Mouse (Mus musculus) liver, postnatal 0 days (tissue): ENCODE data around the gene Ercc5. TPM values are rescaled to one million over a fixed set of nuclear protein-coding genes. Genes with fewer than 3 reads are reported as not detected.

Experiments
- ATAC-seq: fragments of 200-750 bp; cut with Nextera tagmentation; 2 replicates; pipeline ENCODE4 v1.8.0; 2017; ENCODE audit warnings: mild to moderate bottlenecking, moderate library complexity
- DNase-seq: peaks from one replicate; pipeline ENCODE4 v3.0.0-alpha.2; 2016
- H3K27ac ChIP-seq: fragments of 300-500 bp; sonication (generic); 2 replicates; pipeline ENCODE4 v1.5.1; 2014; ENCODE audit warnings: antibody characterized with exemption, moderate library complexity, mild to moderate bottlenecking, low read depth
- H3K27me3 ChIP-seq: fragments of 300-500 bp; sonication (generic); 2 replicates; pipeline ENCODE4 v1.6.1; 2014; ENCODE audit warnings: low read length, control low read depth, mixed read lengths; ENCODE audit not compliant: insufficient read depth
- H3K36me3 ChIP-seq: fragments of 300-500 bp; sonication (generic); replicated peaks from 2 replicates; pipeline ENCODE4 v1.6.1; 2014; ENCODE audit warnings: mild to moderate bottlenecking, control low read depth, low read length, moderate library complexity, mixed read lengths; ENCODE audit not compliant: insufficient read depth
- H3K4me1 ChIP-seq: fragments of 300-500 bp; sonication (generic); 2 replicates; pipeline ENCODE4 v1.6.1; 2014; ENCODE audit warnings: antibody characterized with exemption, mild to moderate bottlenecking, control low read depth; ENCODE audit not compliant: insufficient read depth
- H3K4me2 ChIP-seq: fragments of 300-500 bp; sonication (generic); 2 replicates; pipeline ENCODE4 v1.6.1; 2014; ENCODE audit warnings: low read depth, mild to moderate bottlenecking, low read length, moderate library complexity, mixed read lengths
- H3K4me3 ChIP-seq: fragments of 300-500 bp; sonication (generic); 2 replicates; pipeline ENCODE4 v1.5.1; 2014; ENCODE audit warnings: low read depth, low read length
- H3K9ac ChIP-seq: fragments of 300-500 bp; sonication (generic); replicated peaks from 2 replicates; pipeline ENCODE4 v1.6.1; 2014; ENCODE audit warnings: mild to moderate bottlenecking, moderate library complexity
- H3K9me3 ChIP-seq: fragments of 300-500 bp; sonication (generic); 2 replicates; pipeline ENCODE4 v1.6.1; 2016; ENCODE audit warnings: mild to moderate bottlenecking, control low read depth, low read length, mixed read lengths
- CTCF ChIP-seq: sonication (generic); IDR thresholded peaks from 2 replicates; pipeline ENCODE4 v1.5.1; 2016; ENCODE audit warnings: antibody characterized with exemption, low read depth
- EP300 ChIP-seq: IDR thresholded peaks from 2 replicates; pipeline ENCODE4 v1.6.1; 2016; ENCODE audit warnings: antibody characterized with exemption, low read depth, mild to moderate bottlenecking
- WGBS: fragments of 180-500 bp; shearing (Covaris S2); extraction: QIAGEN DNeasy Blood & Tissue Kit; methylation state at CpG from one replicate; pipeline ENCODE4 v1.1.7; 2014; ENCODE audit not compliant: insufficient replicate concordance; 5-methylcytosine and 5-hydroxymethylcytosine counted together
- polyA plus RNA-seq: library from polyadenylated mRNA; unstranded; fragments of >200 nt; fragmentation: Nextera tagmentation; extraction: Ambion mirVana; gene quantifications from 2 replicates; pipeline ENCODE4 v1.2.1, GENCODE M21; 2015

Gene Ercc5
- polyA plus RNA-seq, 1 experiment from 2014 or later, result 3.9 TPM

- H3K4me1 ChIP-seq, result no peaks in the 10 kb centered on the region
- 86% methylated on average over 5 of the region's 5 CpGs for WGBS
- H3K4me3 ChIP-seq, result no peak overlapping the region
- TF ChIP-seq CTCF (no peak), EP300 (no peak)
- no peak overlapping the region for H3K27ac ChIP-seq
- DNase-seq, result no peak
- no peaks in the 10 kb centered on the region for H3K27me3 ChIP-seq
- peaks cover 36% of the 10 kb centered on the region for H3K36me3 ChIP-seq
- no peak overlapping the region for H3K9ac ChIP-seq
- H3K9me3 ChIP-seq, result no peaks in the 10 kb centered on the region
- ATAC-seq, result no peak
- no peak overlapping the region for H3K4me2 ChIP-seq
Measured at GRCm38 (mm10) chr1:44162389-44162788, 14.8 kb downstream of the Ercc5 start.

- H3K27me3 ChIP-seq, result no peaks in the 10 kb centered on the region
- peaks cover 23% of the 10 kb centered on the region for H3K36me3 ChIP-seq
- no peak overlapping the region for H3K9ac ChIP-seq
- H3K27ac ChIP-seq, result no peak overlapping the region
- DNase-seq, result no peak
- H3K4me3 ChIP-seq, result no peak overlapping the region
- WGBS, result 86% methylated on average over 3 of the region's 3 CpGs
- ATAC-seq, result no peak
- no peak overlapping the region for H3K4me2 ChIP-seq
- H3K4me1 ChIP-seq, result no peaks in the 10 kb centered on the region
- peak; percentile 36 for TF ChIP-seq CTCF
- TF ChIP-seq EP300, result no peak
- no peaks in the 10 kb centered on the region for H3K9me3 ChIP-seq
Measured at GRCm38 (mm10) chr1:44167859-44168383, 20.4 kb downstream of the Ercc5 start.

DNA sequence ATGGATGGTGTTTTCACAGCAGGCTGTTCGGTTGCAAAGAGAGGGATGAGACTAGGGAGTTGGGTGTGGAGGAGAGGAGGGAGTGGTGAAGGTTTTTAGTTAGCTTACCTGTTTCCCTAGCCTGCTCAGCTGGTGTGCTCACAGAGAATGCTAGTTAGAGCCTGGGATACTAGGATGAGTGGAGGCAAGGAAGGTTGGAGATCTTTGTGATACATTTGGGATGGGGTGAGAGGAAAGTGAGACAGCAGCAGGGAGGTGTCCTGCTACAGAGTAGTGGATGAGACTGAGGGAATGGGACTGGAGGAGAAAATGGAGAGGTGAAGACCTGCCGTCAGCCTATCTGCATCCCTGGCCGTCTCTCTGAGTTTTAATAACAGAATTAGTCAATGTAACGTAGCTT lies 25.1 kb downstream of the Ercc5 start:
- H3K9me3 ChIP-seq, result no peaks in the 10 kb centered on the region
- 84% methylated on average over 4 of the region's 4 CpGs for WGBS
- DNase-seq (no peak), ATAC-seq (no peak)
- H3K36me3 ChIP-seq, result peaks cover 31% of the 10 kb centered on the region
- no peaks in the 10 kb centered on the region for H3K4me1 ChIP-seq
- no peak overlapping the region for H3K9ac ChIP-seq
- no peaks in the 10 kb centered on the region for H3K27me3 ChIP-seq
- H3K27ac ChIP-seq, result no peak overlapping the region
- TF ChIP-seq EP300 (no peak), CTCF (no peak)
- no peak overlapping the region for H3K4me2 ChIP-seq
- no peak overlapping the region for H3K4me3 ChIP-seq

GRCm38 (mm10) chr1:44173903-44174302 lies 26.4 kb downstream of the Ercc5 start:
- ATAC-seq, result no peak
- no peaks in the 10 kb centered on the region for H3K27me3 ChIP-seq

GRCm38 (mm10) chr1:44178086-44178485 lies 30.5 kb downstream of the Ercc5 start:
- TF ChIP-seq CTCF (no peak), EP300 (no peak)
- no peak overlapping the region for H3K4me2 ChIP-seq
- no peaks in the 10 kb centered on the region for H3K9me3 ChIP-seq

More at GRCm38 (mm10) chr1:44173903-44174302, 26.4 kb downstream of the Ercc5 start:
- WGBS, result 76% methylated on average over 8 of the region's 8 CpGs
- Histone ChIP-seq H3K9me3 (no peaks in the 10 kb centered on the region), H3K4me1 (no peaks in the 10 kb centered on the region), H3K27ac (no peak overlapping the region), H3K4me3 (no peak overlapping the region), H3K9ac (no peak overlapping the region), H3K36me3 (peaks cover 32% of the 10 kb centered on the region), H3K4me2 (no peak overlapping the region)
- no peak for TF ChIP-seq EP300
- TF ChIP-seq CTCF, result peak; percentile 56
- DNase-seq, result no peak

GRCm38 (mm10) chr1:44186396-44186795 lies 38.9 kb downstream of the Ercc5 start:
- no peak for DNase-seq
- H3K36me3 ChIP-seq, result no peaks in the 10 kb centered on the region

More at GRCm38 (mm10) chr1:44178086-44178485, 30.5 kb downstream of the Ercc5 start:
- Histone ChIP-seq H3K36me3 (peaks cover 32% of the 10 kb centered on the region), H3K27ac (no peak overlapping the region), H3K4me1 (no peaks in the 10 kb centered on the region), H3K4me3 (no peak overlapping the region), H3K27me3 (no peaks in the 10 kb centered on the region), H3K9ac (no peak overlapping the region)
- ATAC-seq (no peak), DNase-seq (no peak)
- WGBS, result 84% methylated on average over 5 of the region's 5 CpGs

More at GRCm38 (mm10) chr1:44186396-44186795, 38.9 kb downstream of the Ercc5 start:
- Histone ChIP-seq H3K27ac (no peak overlapping the region), H3K27me3 (no peaks in the 10 kb centered on the region), H3K4me3 (no peak overlapping the region), H3K9me3 (no peaks in the 10 kb centered on the region), H3K9ac (no peak overlapping the region), H3K4me2 (no peak overlapping the region), H3K4me1 (no peaks in the 10 kb centered on the region)
- ATAC-seq, result no peak
- TF ChIP-seq EP300, result no peak
- no peak for TF ChIP-seq CTCF
